Mouse (Mus musculus): ENCODE results near the gene Slc6a5. TPM values are rescaled to one million over a fixed set of nuclear protein-coding genes. Genes with fewer than 3 reads are reported as not detected.
"Not testable (repeated sequence)": the region's sequence is repeated elsewhere in the genome, so short reads cannot be mapped to it uniquely, and the experiment has no call there.

Gene Slc6a5
- polyA plus RNA-seq, 1 experiment from 2014 or later, result 13.0 TPM

GRCm38 (mm10) chr7:49915471-49915870 is 5.5 kb downstream of the Slc6a5 start:
- WGBS, result under 1% methylated on average over 11 of the region's 11 CpGs
- Histone ChIP-seq H3K4me3 (peak overlapping the region; percentile 51), H3K4me1 (replicated peaks) (peaks cover 21% of the 10 kb centered on the region), H3K9ac (peak overlapping the region; percentile 87), H3K27ac (peak overlapping the region; percentile 95), H3K27me3 (peaks cover 91% of the 10 kb centered on the region), H3K4me2 (peak overlapping the region; percentile 60), H3K36me3 (peaks cover 5% of the 10 kb centered on the region), H3K9me3 (no peaks in the 10 kb centered on the region)
- ATAC-seq (ENCODE audit: low FRiP score), result no peak

DNA sequence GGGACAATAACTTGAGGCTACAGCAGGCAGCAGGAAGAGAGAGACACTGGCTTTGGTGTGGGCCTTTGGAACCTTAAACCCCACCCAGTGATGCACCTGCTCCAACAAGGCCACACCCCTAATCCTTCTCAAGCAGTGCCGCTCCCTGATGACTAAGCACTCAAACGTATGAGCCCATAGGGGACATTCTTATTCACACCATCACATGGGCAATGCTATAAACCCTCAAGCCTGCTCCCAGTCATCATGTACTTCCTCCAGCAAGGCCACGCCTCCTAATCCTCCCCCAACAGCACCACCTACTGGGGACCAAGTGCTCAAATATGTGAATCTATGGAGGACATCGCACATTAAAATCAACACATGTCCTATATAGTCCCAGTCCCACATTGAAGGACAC is 9.5 kb downstream of the Slc6a5 start:
- Histone ChIP-seq H3K4me2 (no peak overlapping the region), H3K27me3 (peaks cover 63% of the 10 kb centered on the region), H3K9ac (no peak overlapping the region), H3K27ac (no peak overlapping the region), H3K9me3 (no peaks in the 10 kb centered on the region), H3K4me1 (replicated peaks) (peaks cover 34% of the 10 kb centered on the region), H3K36me3 (peaks cover 5% of the 10 kb centered on the region), H3K4me3 (no peak overlapping the region)
- no peak for ATAC-seq (ENCODE audit: low FRiP score)
- WGBS, result 81% methylated on average over 4 of the region's 4 CpGs

DNA sequence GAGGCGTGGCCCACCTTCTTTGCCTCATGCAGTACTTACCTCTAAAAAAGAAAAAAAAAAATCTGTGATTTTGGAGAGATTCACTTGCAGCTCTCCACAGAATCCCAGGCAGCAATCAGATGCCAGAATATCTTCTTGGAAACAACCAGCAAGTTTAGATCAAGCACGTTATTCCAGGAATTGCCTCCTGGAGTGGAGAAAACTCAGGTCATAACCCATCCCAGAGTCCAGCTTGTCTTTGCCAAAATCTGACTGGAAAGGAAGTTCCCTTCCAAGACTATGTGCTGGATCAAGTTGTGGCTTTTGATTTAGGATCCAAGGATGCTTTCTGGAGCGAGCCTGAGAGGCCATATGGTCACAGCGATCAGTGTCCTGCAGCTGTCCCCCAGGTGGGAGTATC is 10.8 kb downstream of the Slc6a5 start:
- Histone ChIP-seq H3K27ac (no peak overlapping the region), H3K4me2 (no peak overlapping the region), H3K36me3 (peaks cover 5% of the 10 kb centered on the region), H3K9me3 (no peaks in the 10 kb centered on the region), H3K4me1 (replicated peaks) (peaks cover 34% of the 10 kb centered on the region), H3K4me3 (no peak overlapping the region), H3K9ac (no peak overlapping the region), H3K27me3 (peaks cover 53% of the 10 kb centered on the region)
- ATAC-seq (ENCODE audit: low FRiP score), result no peak
- WGBS, result 72% methylated on average over 4 of the region's 4 CpGs

DNA sequence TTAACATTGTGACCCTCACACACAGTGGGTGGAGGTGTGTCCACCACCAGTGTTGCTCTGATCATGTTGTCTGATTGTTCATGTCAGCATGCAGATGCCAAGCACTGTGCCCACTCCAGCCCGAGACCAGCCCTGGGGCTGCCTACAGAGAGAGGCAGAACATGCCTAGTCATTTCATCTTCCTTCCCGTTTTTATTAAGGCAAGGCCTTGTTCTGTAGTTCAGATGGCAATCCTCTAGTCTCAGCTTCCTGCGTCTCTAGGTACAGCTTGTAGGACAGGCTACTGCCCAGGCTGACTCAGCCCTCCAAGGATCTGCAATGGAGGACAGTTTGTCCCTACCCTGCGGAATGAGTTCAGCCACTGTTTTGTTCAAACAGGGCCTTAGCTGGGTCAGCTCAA is 13.0 kb downstream of the Slc6a5 start:
- WGBS, result 25% methylated on average over 4 of the region's 4 CpGs
- ATAC-seq (ENCODE audit: low FRiP score), result peak; percentile 75
- Histone ChIP-seq H3K36me3 (peaks cover 8% of the 10 kb centered on the region), H3K4me1 (replicated peaks) (peaks cover 19% of the 10 kb centered on the region), H3K4me2 (peak overlapping the region; percentile 28), H3K4me3 (no peak overlapping the region), H3K27ac (peak overlapping the region; percentile 93), H3K27me3 (peaks cover 34% of the 10 kb centered on the region), H3K9me3 (no peaks in the 10 kb centered on the region), H3K9ac (peak overlapping the region; percentile 47)

- Histone ChIP-seq H3K27me3 (peaks cover 32% of the 10 kb centered on the region), H3K4me3 (no peak overlapping the region), H3K4me2 (peak overlapping the region; percentile 28), H3K4me1 (replicated peaks) (peaks cover 19% of the 10 kb centered on the region), H3K36me3 (peaks cover 8% of the 10 kb centered on the region), H3K9me3 (no peaks in the 10 kb centered on the region), H3K9ac (peak overlapping the region; percentile 47; the same call in 1 of the 2 replicates), H3K27ac (peak overlapping the region; percentile 93)
- ATAC-seq (ENCODE audit: low FRiP score), result peak; percentile 83
- WGBS, result under 1% methylated on average over 13 of the region's 13 CpGs
Measured at GRCm38 (mm10) chr7:49923376-49923775, 13.4 kb downstream of the Slc6a5 start.

DNA sequence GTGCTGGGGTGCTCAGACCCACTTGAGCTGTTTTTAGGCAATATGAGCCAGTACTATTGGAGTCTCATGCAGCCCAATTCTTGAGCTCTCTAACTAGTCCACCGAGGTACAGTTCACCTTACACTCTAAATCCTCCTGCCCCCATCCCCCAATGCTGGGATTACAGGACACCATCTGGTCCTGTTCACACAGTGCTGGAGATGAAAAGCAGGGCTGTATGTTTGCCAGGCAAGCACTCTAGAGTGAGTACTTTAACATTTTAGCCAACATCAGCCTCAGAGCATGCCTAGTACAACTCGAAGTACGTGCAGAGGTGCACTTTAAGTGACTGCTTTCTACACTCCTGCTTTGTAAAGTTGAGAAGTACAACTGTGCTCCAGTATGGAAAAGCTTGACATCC is 18.6 kb downstream of the Slc6a5 start:
- Histone ChIP-seq H3K27ac (no peak overlapping the region), H3K4me2 (no peak overlapping the region), H3K4me3 (no peak overlapping the region), H3K9ac (no peak overlapping the region), H3K9me3 (no peaks in the 10 kb centered on the region), H3K27me3 (peaks cover 14% of the 10 kb centered on the region; the same call in 1 of the 2 replicates), H3K36me3 (peaks cover 15% of the 10 kb centered on the region), H3K4me1 (replicated peaks) (peaks cover 3% of the 10 kb centered on the region; the same call in 1 of the 2 replicates)
- 84% methylated on average over 3 of the region's 3 CpGs for WGBS
- no peak for ATAC-seq (ENCODE audit: low FRiP score)

- Histone ChIP-seq H3K36me3 (peaks cover 19% of the 10 kb centered on the region), H3K4me3 (no peak overlapping the region), H3K9ac (no peak overlapping the region), H3K27me3 (peaks cover 8% of the 10 kb centered on the region; the same call in 1 of the 2 replicates), H3K9me3 (no peaks in the 10 kb centered on the region), H3K4me2 (no peak overlapping the region), H3K4me1 (replicated peaks) (no peaks in the 10 kb centered on the region), H3K27ac (no peak overlapping the region)
- WGBS, result 37% methylated on average over 4 of the region's 4 CpGs
- no peak for ATAC-seq (ENCODE audit: low FRiP score)
Measured at GRCm38 (mm10) chr7:49929999-49930398, 20.1 kb downstream of the Slc6a5 start.

DNA sequence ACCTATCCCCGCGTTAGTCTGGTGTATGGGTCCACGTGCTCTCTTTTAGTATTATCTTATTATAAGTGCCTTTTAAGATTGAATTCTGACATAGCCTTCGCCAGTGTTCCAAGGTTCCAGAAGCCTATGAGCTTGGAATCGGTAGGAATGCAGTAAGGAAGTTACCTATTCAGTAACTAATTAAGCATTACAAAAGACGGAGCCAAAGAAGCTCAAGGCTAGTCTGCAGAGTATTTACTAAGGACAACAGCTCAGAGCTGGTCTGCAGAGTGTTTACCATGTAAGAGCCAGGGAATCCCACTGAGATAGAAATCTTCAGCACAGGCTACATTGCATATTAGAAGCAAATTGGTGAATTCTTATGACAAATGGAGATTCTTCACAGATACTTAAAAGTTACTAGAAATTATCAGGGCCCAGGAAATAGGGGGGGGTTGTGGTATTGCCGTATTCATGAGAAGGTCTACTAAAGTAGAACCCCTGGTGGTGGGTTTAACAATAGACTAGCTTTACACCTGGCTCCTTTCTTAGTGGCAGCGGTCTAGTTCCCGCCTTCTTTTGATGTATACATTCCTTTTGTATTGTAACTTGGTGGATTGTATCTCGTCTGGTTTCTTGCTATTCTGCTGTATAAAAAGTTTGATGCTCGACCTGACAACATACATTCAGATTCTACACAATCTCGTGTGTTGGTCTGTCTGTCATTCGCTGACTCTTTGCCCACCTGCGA is 23.6 kb downstream of the Slc6a5 start:
- peaks cover 31% of the 10 kb centered on the region for H3K36me3 ChIP-seq
- H3K4me3 ChIP-seq; H3K9me3 ChIP-seq; H3K4me1 ChIP-seq (replicated peaks); H3K27me3 ChIP-seq; H3K4me2 ChIP-seq; H3K27ac ChIP-seq; H3K9ac ChIP-seq; ATAC-seq (ENCODE audit: low FRiP score): not testable (repeated sequence)
- 85% methylated on average over 14 of the region's 14 CpGs for WGBS

DNA sequence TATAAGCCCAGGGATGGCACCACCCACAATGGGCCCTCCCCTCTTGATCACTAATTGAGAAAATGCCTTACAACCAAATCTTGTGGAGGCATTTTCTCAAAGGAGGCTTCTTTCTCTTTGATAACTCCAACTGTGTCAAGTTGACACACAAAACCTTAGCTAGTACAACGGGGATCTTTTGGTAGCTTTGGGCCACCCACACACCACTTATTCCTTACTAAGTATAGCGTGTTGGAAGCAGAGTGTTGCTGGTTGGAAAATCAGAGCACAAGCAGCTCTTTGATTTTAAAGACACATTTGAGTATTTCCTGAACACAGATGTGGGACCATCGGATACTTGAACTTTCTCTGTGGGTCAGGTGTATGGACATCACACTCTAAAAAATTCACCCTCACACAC is 26.9 kb downstream of the Slc6a5 start:
- no peaks in the 10 kb centered on the region for H3K9me3 ChIP-seq
- no peak overlapping the region for H3K4me3 ChIP-seq
- H3K4me1 ChIP-seq (replicated peaks), result no peaks in the 10 kb centered on the region
- WGBS, result 93% methylated on average over 3 of the region's 3 CpGs
- no peak overlapping the region for H3K9ac ChIP-seq
- peaks cover 31% of the 10 kb centered on the region for H3K36me3 ChIP-seq
- ATAC-seq (ENCODE audit: low FRiP score), result no peak
- no peak overlapping the region for H3K27ac ChIP-seq
- H3K27me3 ChIP-seq, result 0 out of 2 replicates have a peak, but pooled peaks cover 2% of the 10 kb centered on the region
- H3K4me2 ChIP-seq, result no peak overlapping the region

- ATAC-seq (ENCODE audit: low FRiP score), result no peak; the same call in 1 of the 2 replicates
- H3K9ac ChIP-seq, result no peak overlapping the region
- no peaks in the 10 kb centered on the region for H3K27me3 ChIP-seq
- H3K4me3 ChIP-seq, result no peak overlapping the region
- H3K4me2 ChIP-seq, result no peak overlapping the region
- H3K9me3 ChIP-seq, result no peaks in the 10 kb centered on the region
- 79% methylated on average over 3 of the region's 3 CpGs for WGBS
- no peak overlapping the region for H3K27ac ChIP-seq
- H3K4me1 ChIP-seq (replicated peaks), result no peaks in the 10 kb centered on the region
- peaks cover 35% of the 10 kb centered on the region for H3K36me3 ChIP-seq
Measured at GRCm38 (mm10) chr7:49942023-49942422, 32.1 kb downstream of the Slc6a5 start.

DNA sequence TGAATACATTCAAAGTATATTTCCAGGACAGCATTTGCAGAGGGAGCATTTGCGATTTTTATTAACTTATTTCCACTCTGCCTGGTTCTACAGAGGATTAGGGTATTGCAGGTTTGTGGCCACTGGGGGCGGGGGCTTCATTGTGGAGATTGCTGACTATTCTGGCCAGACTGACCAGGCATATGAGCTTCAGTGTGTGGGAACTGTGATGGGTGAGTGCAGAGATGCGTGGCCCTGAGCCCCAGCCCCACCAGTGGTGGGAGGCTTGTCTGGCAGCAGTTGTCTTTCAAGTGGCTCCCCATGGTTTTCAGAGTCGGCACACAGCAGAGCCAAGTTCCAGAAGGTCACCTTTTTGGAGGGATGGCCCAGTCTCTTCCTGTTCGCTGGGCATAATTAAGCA is 32.5 kb downstream of the Slc6a5 start:
- Histone ChIP-seq H3K4me1 (replicated peaks) (no peaks in the 10 kb centered on the region), H3K9me3 (no peaks in the 10 kb centered on the region), H3K4me3 (no peak overlapping the region), H3K9ac (no peak overlapping the region), H3K36me3 (peaks cover 38% of the 10 kb centered on the region), H3K4me2 (no peak overlapping the region), H3K27ac (no peak overlapping the region), H3K27me3 (no peaks in the 10 kb centered on the region)
- 64% methylated on average over 5 of the region's 5 CpGs for WGBS
- ATAC-seq (ENCODE audit: low FRiP score), result no peak

GRCm38 (mm10) chr7:49946691-49947090 is 36.7 kb downstream of the Slc6a5 start:
- H3K36me3 ChIP-seq, result peaks cover 43% of the 10 kb centered on the region
- 0 out of 2 replicates have a peak, but pooled peaks cover 5% of the 10 kb centered on the region for H3K27me3 ChIP-seq
- no peak for ATAC-seq (ENCODE audit: low FRiP score)
- WGBS, result 92% methylated on average over 9 of the region's 9 CpGs
- no peaks in the 10 kb centered on the region for H3K4me1 ChIP-seq (replicated peaks)
- no peak overlapping the region for H3K9ac ChIP-seq
- H3K4me2 ChIP-seq, result no peak overlapping the region
- no peak overlapping the region for H3K4me3 ChIP-seq
- no peak overlapping the region for H3K27ac ChIP-seq
- H3K9me3 ChIP-seq, result no peaks in the 10 kb centered on the region

All from hindbrain, embryonic 13.5 days (tissue).